Mouse (Mus musculus): ENCODE measurements around the gene Padi6.

Padi6 gene

GRCm38 (mm10) chr4:140688044-140688825 lies 54.2 kb downstream of the Padi6 start:
- DNase-seq (ENCODE audit: extremely low spot score, low read depth, low spot score) = no peak

GRCm38 (mm10) chr4:140684881-140685303 lies 57.6 kb downstream of the Padi6 start:
- no peak for DNase-seq (ENCODE audit: extremely low spot score, low read depth, low spot score)

GRCm38 (mm10) chr4:140684141-140684871 lies 58.1 kb downstream of the Padi6 start:
- no peak for DNase-seq (ENCODE audit: extremely low spot score, low read depth, low spot score)

- DNase-seq (ENCODE audit: extremely low spot score, low read depth, low spot score) = no peak
Observed at GRCm38 (mm10) chr4:140683608-140684007, 58.8 kb downstream of the Padi6 start.

- no peak for DNase-seq (ENCODE audit: extremely low spot score, low read depth, low spot score)
Observed at GRCm38 (mm10) chr4:140680731-140681397, 61.6 kb downstream of the Padi6 start.

GRCm38 (mm10) chr4:140679723-140680380 lies 62.6 kb downstream of the Padi6 start:
- no peak for DNase-seq (ENCODE audit: extremely low spot score, low read depth, low spot score)

GRCm38 (mm10) chr4:140679038-140679437 lies 63.4 kb downstream of the Padi6 start:
- no peak for DNase-seq (ENCODE audit: extremely low spot score, low read depth, low spot score)

All from hindlimb bud, embryonic 11.5 days (tissue).